Mouse (Mus musculus): Measurements from ENCODE around the gene Bace2.

- TF ChIP-seq POLR2A (IDR thresholded peaks at IDR 0.05; ENCODE audit: insufficient read length, low read depth), result no peak
- no peak for TF ChIP-seq SRF (IDR thresholded peaks at IDR 0.05; ENCODE audit: control insufficient read depth, insufficient read length, low read depth)
- no peak for TF ChIP-seq TCF12 (IDR thresholded peaks at IDR 0.05; ENCODE audit: insufficient read depth, poor library complexity, severe bottlenecking)
- no peak for TF ChIP-seq TCF3 (IDR thresholded peaks at IDR 0.05; ENCODE audit: insufficient read length, low read depth)
- no peak for TF ChIP-seq MYOD1 (IDR thresholded peaks at IDR 0.05; ENCODE audit: control insufficient read depth in 1 of 3, insufficient read length in 2 of 3, low read depth in 2 of 3)
- no peak for TF ChIP-seq MYOG (IDR thresholded peaks at IDR 0.05; ENCODE audit: control insufficient read depth in 1 of 3, insufficient read depth in 1 of 3, insufficient read length in 2 of 3, low read depth in 2 of 3)
- TF ChIP-seq USF1 (IDR thresholded peaks at IDR 0.05; ENCODE audit: low read depth), result no peak
- TF ChIP-seq REST (IDR thresholded peaks at IDR 0.05; ENCODE audit: insufficient read depth, insufficient read length), result no peak
- no peak for TF ChIP-seq E2F4 (IDR thresholded peaks at IDR 0.05; ENCODE audit: insufficient read depth)
- TF ChIP-seq CEBPB (IDR thresholded peaks at IDR 0.05; ENCODE audit: insufficient read depth, poor library complexity, severe bottlenecking), result no peak
These were observed 35.0 kb upstream of the Bace2 start for GRCm38 (mm10) chr16:97321576-97321975.

Measured in myocyte (in vitro differentiated cells).